Mouse (Mus musculus) forebrain, postnatal 0 days (tissue): ENCODE measurements around the gene Ace2. TPM values are rescaled to one million over a fixed set of nuclear protein-coding genes. Genes with fewer than 3 reads are reported as not detected.

Source experiments
- ATAC-seq: fragments of 200-750 bp; cut with Nextera tagmentation; 2 replicates; pipeline ENCODE4 v1.8.0; 2017; ENCODE audit warnings: mild to moderate bottlenecking, moderate library complexity
- DNase-seq: peaks from one replicate; pipeline ENCODE4 v3.0.0-alpha.2; 2015
- H3K27ac ChIP-seq: fragments of 300-500 bp; sonication (generic); 2 replicates; pipeline ENCODE4 v1.5.1; 2014; ENCODE audit warnings: low read depth, mild to moderate bottlenecking, antibody characterized with exemption, low read length, moderate library complexity, mixed read lengths
- H3K27me3 ChIP-seq: fragments of 300-500 bp; sonication (generic); 2 replicates; pipeline ENCODE4 v1.6.1; 2014; ENCODE audit warnings: mild to moderate bottlenecking, low read length, mixed read lengths; ENCODE audit not compliant: insufficient read depth
- H3K36me3 ChIP-seq: fragments of 300-500 bp; sonication (generic); 2 replicates; pipeline ENCODE4 v1.6.1; 2014; ENCODE audit warnings: mild to moderate bottlenecking, moderate library complexity; ENCODE audit not compliant: insufficient read depth
- H3K4me1 ChIP-seq: fragments of 300-500 bp; sonication (generic); 2 replicates; pipeline ENCODE4 v1.6.1; 2014; ENCODE audit warnings: antibody characterized with exemption; ENCODE audit not compliant: insufficient read depth
- H3K4me2 ChIP-seq: fragments of 300-500 bp; sonication (generic); 2 replicates; pipeline ENCODE4 v1.6.1; 2014; ENCODE audit warnings: low read depth, mild to moderate bottlenecking, moderate library complexity
- H3K4me3 ChIP-seq: fragments of 300-500 bp; sonication (generic); 2 replicates; pipeline ENCODE4 v1.5.1; 2014; ENCODE audit warnings: low read depth, low read length, mixed read lengths
- H3K9ac ChIP-seq: fragments of 300-500 bp; sonication (generic); 2 replicates; pipeline ENCODE4 v1.6.1; 2014; ENCODE audit warnings: mild to moderate bottlenecking
- H3K9me3 ChIP-seq: fragments of 300-500 bp; sonication (generic); 2 replicates; pipeline ENCODE4 v1.6.1; 2016; ENCODE audit warnings: low read length
- CTCF ChIP-seq: sonication (generic); IDR thresholded peaks from 2 replicates; pipeline ENCODE4 v1.5.1; 2016; ENCODE audit warnings: antibody characterized with exemption, control low read depth, low read depth
- WGBS: fragments of 180-500 bp; shearing (Covaris S2); extraction: QIAGEN DNeasy Blood & Tissue Kit; methylation state at CpG from one replicate; pipeline ENCODE4 v1.1.7; 2014; 5-methylcytosine and 5-hydroxymethylcytosine counted together
- polyA plus RNA-seq: library from polyadenylated mRNA; unstranded; fragments of >200 nt; fragmentation: Nextera tagmentation; extraction: Ambion mirVana; gene quantifications from 2 replicates; pipeline ENCODE4 v1.2.1, GENCODE M21; 2015
- total RNA-seq: library from RNA; depleted of rRNA; stranded (reverse); fragments of >200 nt; gene quantifications from 2 replicates; pipeline ENCODE4 v1.2.3, GENCODE M21; 2014; rRNA removed

Gene Ace2
- total RNA-seq, result 0.31 and 0.48 TPM in 2 replicates
- polyA plus RNA-seq, result 0.45 and 0.67 TPM in 2 replicates

DNA sequence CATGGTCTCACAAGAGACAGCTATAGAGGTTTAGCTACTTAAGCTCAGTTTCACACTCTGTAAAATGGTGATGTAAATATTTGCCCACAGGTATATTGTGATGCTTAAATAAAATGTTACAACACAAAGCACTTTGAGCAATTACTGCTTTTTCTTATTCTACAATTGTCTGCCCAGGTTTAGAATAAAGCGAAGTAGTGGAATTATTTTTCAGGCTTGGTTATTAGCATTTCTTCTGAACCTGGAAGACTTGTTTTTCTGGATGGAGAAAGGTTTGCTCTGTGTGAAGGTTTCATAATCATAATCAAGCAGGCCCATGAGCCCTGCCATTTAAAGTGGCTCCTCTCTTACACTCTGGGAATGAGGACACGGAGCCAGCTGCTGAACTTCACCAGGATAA, at the start of gene Ace2:
Gene Ace2 (plus strand): TSS at position 301 of the 400 bp plus-strand sequence.
- ATAC-seq (no peak), DNase-seq (no peak)
- Histone ChIP-seq H3K4me3 (no peak within 1 kb of the TSS), H3K27me3 (no peaks in the 10 kb centered on the region; the same call in 1 of the 2 replicates), H3K36me3 (no peaks in the 10 kb centered on the region), H3K9ac (no peak within 1 kb of the TSS), H3K9me3 (no peaks in the 10 kb centered on the region), H3K4me1 (no peaks in the 10 kb centered on the region), H3K4me2 (no peak within 1 kb of the TSS), H3K27ac (no peak within 1 kb of the TSS)
- WGBS, result 86% methylated on average over 2 of the region's 2 CpGs
- no peak for TF ChIP-seq CTCF

- ATAC-seq, result no peak
- Histone ChIP-seq H3K4me3 (no peak overlapping the region), H3K4me2 (no peak overlapping the region), H3K9me3 (no peaks in the 10 kb centered on the region), H3K27me3 (no peaks in the 10 kb centered on the region), H3K4me1 (no peaks in the 10 kb centered on the region), H3K9ac (no peak overlapping the region), H3K27ac (no peak overlapping the region), H3K36me3 (no peaks in the 10 kb centered on the region)
- TF ChIP-seq CTCF, result no peak
- WGBS, result 62% methylated on average over 11 of the region's 11 CpGs
- no peak for DNase-seq
Observed at GRCm38 (mm10) chrX:164089916-164090315, 49.2 kb upstream of the Ace2 start.

DNA sequence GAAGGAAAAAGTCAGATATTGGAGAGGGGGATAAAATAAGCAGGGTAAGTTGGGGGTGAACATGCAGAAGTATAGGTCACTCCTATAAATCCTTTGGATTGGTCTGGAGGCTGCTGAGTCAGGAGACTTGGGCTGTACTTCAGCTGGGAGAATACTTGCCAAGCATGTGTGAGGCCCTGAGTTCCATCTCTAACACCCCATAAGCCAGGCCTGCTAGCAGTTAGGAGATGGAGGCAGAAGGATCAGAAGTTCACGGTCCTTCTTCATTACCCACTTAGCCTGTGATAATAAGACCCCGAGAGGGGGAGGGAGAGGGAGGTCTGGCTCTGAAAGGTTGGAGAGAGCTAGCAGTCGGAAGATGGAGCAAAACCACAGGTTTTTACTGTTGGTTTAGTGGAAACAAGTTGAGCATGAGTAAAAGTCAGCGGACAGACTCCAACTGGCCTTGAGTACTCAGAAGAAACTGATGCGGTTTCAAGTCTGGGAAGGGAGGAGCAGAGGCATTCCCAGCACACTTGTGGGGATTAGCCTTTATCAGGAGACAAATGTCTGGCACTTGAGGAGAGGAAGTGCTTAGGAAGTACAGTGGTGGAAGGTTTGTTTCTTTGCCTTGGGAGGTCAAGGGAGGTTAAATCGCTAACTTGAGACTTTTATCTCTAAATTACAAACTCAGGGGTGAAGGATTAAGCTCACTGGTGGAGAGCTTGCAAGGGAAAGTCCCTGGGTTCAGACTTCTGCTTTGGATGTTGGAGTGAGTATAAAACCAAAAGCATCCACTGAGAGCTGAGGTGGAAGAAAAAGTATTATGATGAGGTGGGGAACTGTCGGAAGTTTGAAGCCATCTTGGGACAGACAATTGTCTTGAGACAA, 46.6 kb upstream of the Ace2 start:
- Histone ChIP-seq H3K9me3 (no peaks in the 10 kb centered on the region), H3K4me3 (no peak overlapping the region), H3K9ac (no peak overlapping the region), H3K27me3 (no peaks in the 10 kb centered on the region), H3K36me3 (no peaks in the 10 kb centered on the region), H3K27ac (no peak overlapping the region), H3K4me2 (no peak overlapping the region), H3K4me1 (no peaks in the 10 kb centered on the region)
- TF ChIP-seq CTCF, result no peak
- DNase-seq, result no peak
- 60% methylated on average over 7 of the region's 7 CpGs for WGBS
- no peak for ATAC-seq

DNA sequence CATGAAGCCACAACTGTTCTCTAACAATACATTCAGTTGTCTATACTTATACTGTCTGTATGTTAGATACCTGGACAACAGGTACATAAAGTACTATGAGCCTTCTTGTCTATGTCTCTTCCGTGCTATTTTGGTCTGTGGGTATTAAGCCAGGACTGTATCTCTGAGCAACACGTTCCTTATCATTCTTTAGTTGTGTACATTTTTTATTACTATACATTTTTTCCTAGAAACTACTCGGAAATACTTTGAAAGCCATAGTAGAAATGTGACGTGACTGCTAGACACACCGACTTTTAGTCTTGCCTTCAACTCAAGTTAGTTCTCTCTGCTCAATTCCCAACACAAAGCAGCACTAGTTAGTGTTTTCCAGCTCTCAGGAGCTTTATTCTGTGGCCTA, 45.7 kb upstream of the Ace2 start:
- H3K4me2 ChIP-seq, result no peak overlapping the region
- no peak for DNase-seq
- TF ChIP-seq CTCF, result no peak
- H3K27me3 ChIP-seq, result no peaks in the 10 kb centered on the region
- no peak for ATAC-seq
- H3K4me3 ChIP-seq, result no peak overlapping the region
- no peaks in the 10 kb centered on the region for H3K9me3 ChIP-seq
- 85% methylated on average over 5 of the region's 5 CpGs for WGBS
- no peak overlapping the region for H3K27ac ChIP-seq
- H3K9ac ChIP-seq, result no peak overlapping the region
- no peaks in the 10 kb centered on the region for H3K36me3 ChIP-seq
- H3K4me1 ChIP-seq, result no peaks in the 10 kb centered on the region

DNA sequence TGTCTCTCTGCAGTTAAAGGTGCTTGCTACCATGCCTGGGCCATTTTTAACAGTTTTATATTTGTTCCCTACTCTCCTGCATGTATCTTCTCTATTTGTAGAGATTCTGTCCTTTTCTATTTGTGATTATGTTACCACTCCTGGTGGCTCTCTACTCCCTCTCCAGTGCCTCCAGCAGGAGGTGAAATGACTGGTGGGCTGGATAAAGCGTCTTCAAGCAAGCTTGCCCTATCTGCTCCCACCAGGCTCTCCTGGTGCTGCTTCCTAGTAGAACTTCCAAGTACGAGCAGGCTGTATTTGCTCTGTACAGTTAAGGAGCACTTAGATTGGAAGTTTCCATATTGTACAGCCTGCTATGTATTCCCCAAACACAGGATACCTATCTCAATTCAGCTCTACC, 43.3 kb upstream of the Ace2 start:
- WGBS, result 75% methylated on average over 2 of the region's 2 CpGs
- Histone ChIP-seq H3K4me3 (no peak overlapping the region), H3K9ac (no peak overlapping the region), H3K4me2 (no peak overlapping the region), H3K27me3 (no peaks in the 10 kb centered on the region), H3K36me3 (no peaks in the 10 kb centered on the region), H3K4me1 (no peaks in the 10 kb centered on the region), H3K9me3 (no peaks in the 10 kb centered on the region), H3K27ac (no peak overlapping the region)
- DNase-seq, result no peak
- no peak for ATAC-seq
- no peak for TF ChIP-seq CTCF

- no peak overlapping the region for H3K27ac ChIP-seq
- H3K4me3 ChIP-seq, result no peak overlapping the region
- H3K36me3 ChIP-seq, result no peaks in the 10 kb centered on the region
- no peaks in the 10 kb centered on the region for H3K4me1 ChIP-seq
- no peak for ATAC-seq
- no peaks in the 10 kb centered on the region for H3K27me3 ChIP-seq
- DNase-seq, result peak; percentile 1
- no peaks in the 10 kb centered on the region for H3K9me3 ChIP-seq
- no peak overlapping the region for H3K9ac ChIP-seq
- TF ChIP-seq CTCF, result no peak
- no peak overlapping the region for H3K4me2 ChIP-seq
Observed at GRCm38 (mm10) chrX:164101483-164101882, 37.6 kb upstream of the Ace2 start.

DNA sequence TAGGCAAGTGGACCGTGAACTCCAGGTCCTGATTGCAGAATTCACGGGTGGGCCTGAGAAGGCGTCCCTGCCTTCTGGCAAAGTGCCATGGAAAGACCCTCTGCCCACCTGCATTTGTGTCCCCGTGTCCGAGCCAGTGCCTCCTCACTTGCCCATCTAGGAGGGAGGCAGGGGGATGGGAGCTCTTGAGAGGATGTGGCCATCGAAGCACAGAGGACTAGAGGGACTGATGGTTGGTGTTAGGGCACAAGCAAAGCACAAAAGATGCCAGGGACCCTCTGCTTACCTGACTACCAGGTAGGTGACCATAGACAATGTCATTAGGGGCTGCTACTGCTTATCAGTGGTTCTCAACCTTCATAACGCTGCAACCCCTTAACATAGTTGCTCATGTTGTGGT, 36.9 kb upstream of the Ace2 start:
- H3K9me3 ChIP-seq, result no peaks in the 10 kb centered on the region
- ATAC-seq (no peak), DNase-seq (no peak)
- no peak overlapping the region for H3K4me2 ChIP-seq
- H3K4me1 ChIP-seq, result no peaks in the 10 kb centered on the region
- WGBS, result 91% methylated on average over 7 of the region's 7 CpGs
- H3K9ac ChIP-seq, result no peak overlapping the region
- H3K27me3 ChIP-seq, result no peaks in the 10 kb centered on the region
- H3K4me3 ChIP-seq, result no peak overlapping the region
- H3K27ac ChIP-seq, result no peak overlapping the region
- no peak for TF ChIP-seq CTCF
- no peaks in the 10 kb centered on the region for H3K36me3 ChIP-seq
